Mouse (Mus musculus): ENCODE data around the gene Gm21969. TPM values are rescaled to one million over a fixed set of nuclear protein-coding genes. Genes with fewer than 3 reads are reported as not detected.

The Gm21969 gene
- 0.04 TPM in 1 of 2 replicates, not detected in the other for polyA plus RNA-seq (2015; fragmentation: Nextera tagmentation; extraction: Ambion mirVana)

- H3K4me2 ChIP-seq (ENCODE audit: low read length), result no peak within 1 kb of the TSS
- H3K36me3 ChIP-seq (ENCODE audit: insufficient read depth, low read length), result peaks cover 17% of the 10 kb centered on the region
- DNase-seq (ENCODE audit: low spot score), result peak; percentile 77
- H3K9ac ChIP-seq (ENCODE audit: low read depth, low read length), result no peak within 1 kb of the TSS
- no peaks in the 10 kb centered on the region for H3K9me3 ChIP-seq (replicated peaks; ENCODE audit: low read length)
- peak; percentile 87 for TF ChIP-seq CTCF (IDR thresholded peaks at IDR 0.05; ENCODE audit: low read depth)
- H3K27ac ChIP-seq, result peak within 1 kb of the TSS; percentile 75
- H3K4me1 ChIP-seq (replicated peaks; ENCODE audit: insufficient read depth, low read length), result peaks cover 28% of the 10 kb centered on the region
- 60% methylated on average over 14 of the region's 14 CpGs for WGBS
- no peaks in the 10 kb centered on the region for H3K27me3 ChIP-seq (ENCODE audit: insufficient read depth, low read length)
- ATAC-seq (replicated peaks; ENCODE audit: low FRiP score, low read depth), result no peak
- no peak within 1 kb of the TSS for H3K4me3 ChIP-seq (replicated peaks; ENCODE audit: low read depth, low read length)
Observed at GRCm38 (mm10) chr4:139602357-139603244, at the start of gene Gm21969. Gm21969 (plus strand) TSS chr4:139603186.

DNA sequence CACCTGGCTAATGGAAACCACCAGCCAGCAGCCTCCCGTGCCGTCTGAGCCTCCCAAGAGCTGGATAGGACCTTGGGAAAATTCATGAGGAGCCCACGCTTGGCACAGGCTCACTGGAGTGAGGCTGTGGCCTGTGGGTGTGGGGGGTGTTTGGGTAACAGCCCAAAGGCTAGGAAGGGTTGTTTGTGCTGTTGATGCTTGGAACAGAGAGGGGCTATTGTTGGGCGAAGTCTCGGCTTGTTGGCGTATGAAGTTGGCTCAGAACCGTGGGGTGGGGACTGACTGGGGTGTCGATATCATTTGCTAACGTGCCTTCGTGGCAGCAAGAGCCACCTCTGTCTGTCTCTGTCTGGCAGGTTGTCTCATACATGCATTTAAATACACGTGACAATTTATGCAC lies 47.8 kb upstream of the Gm21969 start:
- Histone ChIP-seq H3K27ac (no peak overlapping the region), H3K4me3 (replicated peaks; ENCODE audit: low read depth, low read length) (no peak overlapping the region), H3K9me3 (replicated peaks; ENCODE audit: low read length) (no peaks in the 10 kb centered on the region), H3K27me3 (ENCODE audit: insufficient read depth, low read length) (no peaks in the 10 kb centered on the region), H3K4me2 (ENCODE audit: low read length) (no peak overlapping the region), H3K36me3 (ENCODE audit: insufficient read depth, low read length) (no peaks in the 10 kb centered on the region), H3K4me1 (replicated peaks; ENCODE audit: insufficient read depth, low read length) (no peaks in the 10 kb centered on the region), H3K9ac (ENCODE audit: low read depth, low read length) (no peak overlapping the region)
- ATAC-seq (replicated peaks; ENCODE audit: low FRiP score, low read depth), result no peak
- no peak for DNase-seq (ENCODE audit: low spot score)
- 75% methylated on average over 11 of the region's 11 CpGs for WGBS
- no peak for TF ChIP-seq CTCF (IDR thresholded peaks at IDR 0.05; ENCODE audit: low read depth)

GRCm38 (mm10) chr4:139555951-139556350 lies 47.0 kb upstream of the Gm21969 start:
- 65% methylated on average over 19 of the region's 19 CpGs for WGBS

GRCm38 (mm10) chr4:139568361-139568760 lies 34.6 kb upstream of the Gm21969 start:
- Histone ChIP-seq H3K4me1 (replicated peaks; ENCODE audit: insufficient read depth, low read length) (no peaks in the 10 kb centered on the region), H3K9ac (ENCODE audit: low read depth, low read length) (no peak overlapping the region), H3K36me3 (ENCODE audit: insufficient read depth, low read length) (no peaks in the 10 kb centered on the region), H3K27me3 (ENCODE audit: insufficient read depth, low read length) (no peaks in the 10 kb centered on the region), H3K4me2 (ENCODE audit: low read length) (no peak overlapping the region), H3K4me3 (replicated peaks; ENCODE audit: low read depth, low read length) (no peak overlapping the region), H3K27ac (no peak overlapping the region), H3K9me3 (replicated peaks; ENCODE audit: low read length) (no peaks in the 10 kb centered on the region)
- 82% methylated on average over 15 of the region's 15 CpGs for WGBS
- TF ChIP-seq CTCF (IDR thresholded peaks at IDR 0.05; ENCODE audit: low read depth), result no peak
- DNase-seq (ENCODE audit: low spot score) (no peak), ATAC-seq (replicated peaks; ENCODE audit: low FRiP score, low read depth) (no peak)

More at GRCm38 (mm10) chr4:139555951-139556350, 47.0 kb upstream of the Gm21969 start:
- Histone ChIP-seq H3K36me3 (ENCODE audit: insufficient read depth, low read length) (no peaks in the 10 kb centered on the region), H3K4me1 (replicated peaks; ENCODE audit: insufficient read depth, low read length) (no peaks in the 10 kb centered on the region), H3K27me3 (ENCODE audit: insufficient read depth, low read length) (no peaks in the 10 kb centered on the region), H3K9me3 (replicated peaks; ENCODE audit: low read length) (no peaks in the 10 kb centered on the region), H3K4me2 (ENCODE audit: low read length) (no peak overlapping the region), H3K4me3 (replicated peaks; ENCODE audit: low read depth, low read length) (no peak overlapping the region), H3K9ac (ENCODE audit: low read depth, low read length) (no peak overlapping the region), H3K27ac (no peak overlapping the region)
- DNase-seq (ENCODE audit: low spot score) (no peak), ATAC-seq (replicated peaks; ENCODE audit: low FRiP score, low read depth) (no peak)
- no peak for TF ChIP-seq CTCF (IDR thresholded peaks at IDR 0.05; ENCODE audit: low read depth)

DNA sequence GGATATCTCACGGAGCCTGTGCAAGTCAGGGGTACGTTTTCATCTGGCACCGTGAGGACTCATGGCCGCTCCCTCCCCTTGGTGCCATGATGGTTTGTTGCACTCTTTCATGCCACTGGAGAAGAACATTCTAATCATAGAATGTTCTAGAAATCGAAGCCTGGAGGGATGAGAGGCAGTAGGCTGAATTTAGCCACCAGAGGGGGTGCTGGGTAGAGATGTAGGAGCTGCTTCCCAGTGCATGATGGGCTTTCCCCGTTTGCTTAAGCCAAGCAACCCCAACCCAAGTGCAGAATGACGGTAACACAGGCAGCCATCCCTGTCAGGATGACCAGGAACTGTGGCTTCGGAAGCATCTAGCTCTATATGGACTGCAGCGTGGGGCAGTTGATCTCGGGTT lies 32.2 kb upstream of the Gm21969 start:
- no peak overlapping the region for H3K4me3 ChIP-seq (replicated peaks; ENCODE audit: low read depth, low read length)
- peak; percentile 57 for TF ChIP-seq CTCF (IDR thresholded peaks at IDR 0.05; ENCODE audit: low read depth)
- no peak overlapping the region for H3K27ac ChIP-seq
- peak; percentile 56 for DNase-seq (ENCODE audit: low spot score)
- 70% methylated on average over 10 of the region's 10 CpGs for WGBS
- ATAC-seq (replicated peaks; ENCODE audit: low FRiP score, low read depth), result no peak
- no peak overlapping the region for H3K9ac ChIP-seq (ENCODE audit: low read depth, low read length)
- peaks cover 4% of the 10 kb centered on the region; the same call in 1 of the 2 replicates for H3K4me1 ChIP-seq (replicated peaks; ENCODE audit: insufficient read depth, low read length)
- H3K9me3 ChIP-seq (replicated peaks; ENCODE audit: low read length), result no peaks in the 10 kb centered on the region
- H3K36me3 ChIP-seq (ENCODE audit: insufficient read depth, low read length), result no peaks in the 10 kb centered on the region
- H3K27me3 ChIP-seq (ENCODE audit: insufficient read depth, low read length), result no peaks in the 10 kb centered on the region
- no peak overlapping the region for H3K4me2 ChIP-seq (ENCODE audit: low read length)

GRCm38 (mm10) chr4:139572928-139573512 lies 30.0 kb upstream of the Gm21969 start:
- no peak overlapping the region for H3K9ac ChIP-seq (ENCODE audit: low read depth, low read length)
- DNase-seq (ENCODE audit: low spot score), result no peak

More at GRCm38 (mm10) chr4:139572928-139573512, 30.0 kb upstream of the Gm21969 start:
- 87% methylated on average over 12 of the region's 12 CpGs for WGBS
- Histone ChIP-seq H3K9me3 (replicated peaks; ENCODE audit: low read length) (no peaks in the 10 kb centered on the region), H3K4me1 (replicated peaks; ENCODE audit: insufficient read depth, low read length) (peaks cover 22% of the 10 kb centered on the region), H3K27ac (0 out of 2 replicates have a peak overlapping the region, but pooled peaks have one; percentile 42), H3K27me3 (ENCODE audit: insufficient read depth, low read length) (no peaks in the 10 kb centered on the region), H3K36me3 (ENCODE audit: insufficient read depth, low read length) (no peaks in the 10 kb centered on the region), H3K4me2 (ENCODE audit: low read length) (no peak overlapping the region), H3K4me3 (replicated peaks; ENCODE audit: low read depth, low read length) (no peak overlapping the region)
- no peak for TF ChIP-seq CTCF (IDR thresholded peaks at IDR 0.05; ENCODE audit: low read depth)
- ATAC-seq (replicated peaks; ENCODE audit: low FRiP score, low read depth), result no peak
